Mouse (Mus musculus) gastrocnemius, adult 2 months (tissue): Measurements from ENCODE around the gene Zfp335. TPM values are rescaled to one million over a fixed set of nuclear protein-coding genes. Genes with fewer than 3 reads are reported as not detected.
"Not testable (repeated sequence)": the region's sequence is repeated elsewhere in the genome, so short reads cannot be mapped to it uniquely, and the experiment has no call there.

Source experiments
- DNase-seq: peaks from one replicate; pipeline ENCODE4 v3.0.0; 2022
- H3K27ac ChIP-seq: fragments of 200-600 bp; 2 replicates; pipeline ENCODE4 v1.8.1; 2022; ENCODE audit warnings: mild to moderate bottlenecking
- H3K4me3 ChIP-seq: fragments of 200-600 bp; 2 replicates; pipeline ENCODE4 v1.8.1; 2022; ENCODE audit warnings: mild to moderate bottlenecking, moderate library complexity
- CTCF ChIP-seq: fragments of 200-600 bp; IDR thresholded peaks from 2 replicates; pipeline ENCODE4 v1.8.1; 2022; ENCODE audit warnings: antibody characterized with exemption, mild to moderate bottlenecking, moderate library complexity
- intact Hi-C: fragments of 180-260 bp; cut with DNase I; formaldehyde crosslinking; loops from one replicate; pipeline ENCODE4 v1.15.1; 2025
- total RNA-seq, 2 experiments: library from RNA; stranded (reverse); gene quantifications; 2 replicates each; pipeline ENCODE4 v1.2.3; 2021

Zfp335 gene
- total RNA-seq, 2 experiments from 2014 or later, result 9.7 to 10.5 TPM

GRCm38 (mm10) chr2:164886617-164887016 is 24.9 kb downstream of the Zfp335 start:
- no peak for DNase-seq
- no peak overlapping the region for H3K27ac ChIP-seq

GRCm38 (mm10) chr2:164885788-164886187 is 25.8 kb downstream of the Zfp335 start:
- Histone ChIP-seq H3K27ac (peak overlapping the region; percentile 83), H3K4me3 (0 out of 2 replicates have a peak overlapping the region, but pooled peaks have one; percentile 3)

More at GRCm38 (mm10) chr2:164886617-164887016, 24.9 kb downstream of the Zfp335 start:
- intact Hi-C loops, result no loop called here
- no peak for TF ChIP-seq CTCF
- H3K4me3 ChIP-seq, result no peak overlapping the region

GRCm38 (mm10) chr2:164882619-164883018 is 28.9 kb downstream of the Zfp335 start:
- DNase-seq, result peak; percentile 15
- Histone ChIP-seq H3K4me3 (no peak overlapping the region), H3K27ac (0 out of 2 replicates have a peak overlapping the region, but pooled peaks have one; percentile 16)
- intact Hi-C loops, result no loop called here
- TF ChIP-seq CTCF, result no peak

More at GRCm38 (mm10) chr2:164885788-164886187, 25.8 kb downstream of the Zfp335 start:
- DNase-seq, result peak; percentile 90
- no peak for TF ChIP-seq CTCF
- intact Hi-C loops, result no loop called here

GRCm38 (mm10) chr2:164879568-164880277 is 31.8 kb downstream of the Zfp335 start:
- peak overlapping the region; percentile 100 for H3K27ac ChIP-seq
- intact Hi-C loops, result loop anchor here (1.0 to 2.0 kb wide), 2 partner anchors 32 to 47 kb away; partner anchors contain the start of genes Ctsa, Neurl2 and Zfp335
- no peak for TF ChIP-seq CTCF
- H3K4me3 ChIP-seq, result peak overlapping the region; percentile 95
- DNase-seq, result peak; percentile 96

GRCm38 (mm10) chr2:164879228-164879567 is 32.4 kb downstream of the Zfp335 start, which contains the start of gene Pcif1:
Pcif1 (plus strand) TSS chr2:164879304.
- intact Hi-C loops, result loop anchor here (1.0 to 2.0 kb wide), 2 partner anchors 32 to 46 kb away; partner anchors contain the start of genes Ctsa, Neurl2 and Zfp335
- Histone ChIP-seq H3K27ac (peak within 1 kb of the TSS; percentile 100), H3K4me3 (peak within 1 kb of the TSS; percentile 95)
- no peak for TF ChIP-seq CTCF
- DNase-seq, result peak; percentile 94

GRCm38 (mm10) chr2:164878509-164879227 is 32.9 kb downstream of the Zfp335 start:
- DNase-seq, result peak; percentile 86
- peak; percentile 42 for TF ChIP-seq CTCF
- Histone ChIP-seq H3K27ac (peak overlapping the region; percentile 100), H3K4me3 (peak overlapping the region; percentile 95)
- intact Hi-C loops, result loop anchor here (1.0 to 2.0 kb wide), 2 partner anchors 33 to 46 kb away; partner anchors contain the start of genes Ctsa, Neurl2 and Zfp335

GRCm38 (mm10) chr2:164877376-164878215 is 34.0 kb downstream of the Zfp335 start:
- intact Hi-C loops, result loop anchor here (2.0 kb wide), 1 partner anchor 45 kb away; the partner anchor contains the start of genes Ctsa and Neurl2
- peak; percentile 11 for DNase-seq
- peak overlapping the region; percentile 95 for H3K4me3 ChIP-seq
- peak overlapping the region; percentile 100 for H3K27ac ChIP-seq
- TF ChIP-seq CTCF, result peak; percentile 26; the same call in 1 of the 2 replicates

- peak overlapping the region; percentile 100 for H3K27ac ChIP-seq
- intact Hi-C loops, H3K4me3 ChIP-seq: not testable (repeated sequence)
- peak; percentile 35 for TF ChIP-seq CTCF
- DNase-seq, result peak; percentile 5
Measured at GRCm38 (mm10) chr2:164875648-164876047, 35.9 kb downstream of the Zfp335 start.

GRCm38 (mm10) chr2:164874239-164874769 is 37.3 kb downstream of the Zfp335 start:
- Histone ChIP-seq H3K4me3 (peak overlapping the region; percentile 64), H3K27ac (peak overlapping the region; percentile 100)
- DNase-seq, result peak; percentile 68
- no peak for TF ChIP-seq CTCF
- intact Hi-C loops, result no loop called here

GRCm38 (mm10) chr2:164873621-164874020 is 37.9 kb downstream of the Zfp335 start:
- no peak for DNase-seq
- TF ChIP-seq CTCF, result no peak
- Histone ChIP-seq H3K27ac (peak overlapping the region; percentile 100), H3K4me3 (peak overlapping the region; percentile 64)
- intact Hi-C loops, result no loop called here

- no peak overlapping the region for H3K27ac ChIP-seq
- intact Hi-C loops, result no loop called here
- no peak; the same call in 1 of the 2 replicates for TF ChIP-seq CTCF
- no peak overlapping the region for H3K4me3 ChIP-seq
- DNase-seq, result no peak
Measured at GRCm38 (mm10) chr2:164871602-164872303, 39.8 kb downstream of the Zfp335 start.
